Mouse (Mus musculus): ENCODE data around the gene Dab1. TPM values are rescaled to one million over a fixed set of nuclear protein-coding genes. Genes with fewer than 3 reads are reported as not detected.

Dab1 gene
- polyA plus RNA-seq, 1 experiment from 2014 or later = 1.2 TPM

GRCm38 (mm10) chr4:104211531-104212455 lies 592.6 kb downstream of the Dab1 start:
- peak; percentile 53 for ATAC-seq (replicated peaks; ENCODE audit: insufficient number of reproducible peaks, insufficient read depth, low FRiP score, low read depth)
- Histone ChIP-seq H3K27ac (0 out of 2 replicates have a peak overlapping the region, but pooled peaks have one; percentile 8), H3K9me3 (replicated peaks) (no peaks in the 10 kb centered on the region), H3K4me3 (no peak overlapping the region), H3K4me1 (replicated peaks) (0 out of 2 replicates have a peak, but pooled peaks cover 5% of the 10 kb centered on the region), H3K36me3 (no peaks in the 10 kb centered on the region), H3K27me3 (no peaks in the 10 kb centered on the region), H3K9ac (no peak overlapping the region), H3K4me2 (no peak overlapping the region)
- WGBS = 53% methylated on average over 9 of the region's 9 CpGs

- no peak for ATAC-seq (replicated peaks; ENCODE audit: insufficient number of reproducible peaks, insufficient read depth, low FRiP score, low read depth)
- no peaks in the 10 kb centered on the region for H3K36me3 ChIP-seq
- WGBS = 60% methylated on average over 7 of the region's 7 CpGs
Measured at GRCm38 (mm10) chr4:104214724-104215123, 595.6 kb downstream of the Dab1 start.

GRCm38 (mm10) chr4:104217336-104217735 lies 598.2 kb downstream of the Dab1 start:
- 45% methylated on average over 4 of the region's 4 CpGs for WGBS
- no peak for ATAC-seq (replicated peaks; ENCODE audit: insufficient number of reproducible peaks, insufficient read depth, low FRiP score, low read depth)
- Histone ChIP-seq H3K4me3 (no peak overlapping the region), H3K36me3 (no peaks in the 10 kb centered on the region), H3K9me3 (replicated peaks) (no peaks in the 10 kb centered on the region), H3K4me1 (replicated peaks) (peaks cover 19% of the 10 kb centered on the region), H3K9ac (no peak overlapping the region), H3K27ac (no peak overlapping the region), H3K4me2 (no peak overlapping the region), H3K27me3 (peaks cover 12% of the 10 kb centered on the region; the same call in 1 of the 2 replicates)

More at GRCm38 (mm10) chr4:104214724-104215123, 595.6 kb downstream of the Dab1 start:
- Histone ChIP-seq H3K9me3 (replicated peaks) (no peaks in the 10 kb centered on the region), H3K4me1 (replicated peaks) (peaks cover 16% of the 10 kb centered on the region), H3K4me3 (no peak overlapping the region), H3K27ac (no peak overlapping the region), H3K9ac (no peak overlapping the region), H3K27me3 (peaks cover 12% of the 10 kb centered on the region; the same call in 1 of the 2 replicates), H3K4me2 (no peak overlapping the region)

GRCm38 (mm10) chr4:104218765-104219164 lies 599.6 kb downstream of the Dab1 start:
- ATAC-seq (replicated peaks; ENCODE audit: insufficient number of reproducible peaks, insufficient read depth, low FRiP score, low read depth) = no peak
- no peaks in the 10 kb centered on the region for H3K9me3 ChIP-seq (replicated peaks)
- 34% methylated on average over 6 of the region's 6 CpGs for WGBS
- no peak overlapping the region for H3K27ac ChIP-seq
- no peak overlapping the region for H3K9ac ChIP-seq
- H3K4me1 ChIP-seq (replicated peaks) = peaks cover 19% of the 10 kb centered on the region
- H3K4me2 ChIP-seq = no peak overlapping the region
- no peaks in the 10 kb centered on the region for H3K36me3 ChIP-seq
- no peak overlapping the region for H3K4me3 ChIP-seq
- peaks cover 12% of the 10 kb centered on the region; the same call in 1 of the 2 replicates for H3K27me3 ChIP-seq

GRCm38 (mm10) chr4:104220099-104220498 lies 600.9 kb downstream of the Dab1 start:
- ATAC-seq (replicated peaks; ENCODE audit: insufficient number of reproducible peaks, insufficient read depth, low FRiP score, low read depth) = peak; percentile 47; the same call in 1 of the 2 replicates
- H3K4me2 ChIP-seq = no peak overlapping the region
- no peaks in the 10 kb centered on the region for H3K36me3 ChIP-seq
- no peak overlapping the region for H3K9ac ChIP-seq
- H3K27ac ChIP-seq = no peak overlapping the region
- H3K4me1 ChIP-seq (replicated peaks) = peaks cover 19% of the 10 kb centered on the region
- H3K27me3 ChIP-seq = peaks cover 15% of the 10 kb centered on the region; the same call in 1 of the 2 replicates
- WGBS = 11% methylated on average over 3 of the region's 3 CpGs
- no peak overlapping the region for H3K4me3 ChIP-seq
- H3K9me3 ChIP-seq (replicated peaks) = no peaks in the 10 kb centered on the region

- Histone ChIP-seq H3K4me1 (replicated peaks) (no peaks in the 10 kb centered on the region), H3K36me3 (no peaks in the 10 kb centered on the region), H3K9me3 (replicated peaks) (no peaks in the 10 kb centered on the region), H3K9ac (no peak overlapping the region), H3K27me3 (0 out of 2 replicates have a peak, but pooled peaks cover 3% of the 10 kb centered on the region), H3K27ac (no peak overlapping the region), H3K4me3 (no peak overlapping the region), H3K4me2 (no peak overlapping the region)
- ATAC-seq (replicated peaks; ENCODE audit: insufficient number of reproducible peaks, insufficient read depth, low FRiP score, low read depth) = no peak
- WGBS = 51% methylated on average over 3 of the region's 3 CpGs
Measured at GRCm38 (mm10) chr4:104229296-104229695, 610.1 kb downstream of the Dab1 start.

GRCm38 (mm10) chr4:104246506-104246905 lies 627.3 kb downstream of the Dab1 start:
- Histone ChIP-seq H3K4me1 (replicated peaks) (no peaks in the 10 kb centered on the region; the same call in 1 of the 2 replicates), H3K27ac (no peak overlapping the region), H3K9ac (no peak overlapping the region)

GRCm38 (mm10) chr4:104249462-104249861 lies 630.3 kb downstream of the Dab1 start:
- H3K27me3 ChIP-seq = no peaks in the 10 kb centered on the region
- H3K9me3 ChIP-seq (replicated peaks) = no peaks in the 10 kb centered on the region
- H3K4me3 ChIP-seq = no peak overlapping the region
- no peak overlapping the region for H3K9ac ChIP-seq
- WGBS = 72% methylated on average over 6 of the region's 6 CpGs
- no peak overlapping the region for H3K4me2 ChIP-seq
- no peaks in the 10 kb centered on the region for H3K36me3 ChIP-seq
- no peaks in the 10 kb centered on the region; the same call in 1 of the 2 replicates for H3K4me1 ChIP-seq (replicated peaks)
- no peak for ATAC-seq (replicated peaks; ENCODE audit: insufficient number of reproducible peaks, insufficient read depth, low FRiP score, low read depth)
- H3K27ac ChIP-seq = no peak overlapping the region

More at GRCm38 (mm10) chr4:104246506-104246905, 627.3 kb downstream of the Dab1 start:
- H3K27me3 ChIP-seq = no peaks in the 10 kb centered on the region
- no peaks in the 10 kb centered on the region for H3K36me3 ChIP-seq
- no peaks in the 10 kb centered on the region for H3K9me3 ChIP-seq (replicated peaks)
- H3K4me2 ChIP-seq = no peak overlapping the region
- H3K4me3 ChIP-seq = no peak overlapping the region
- WGBS = 15% methylated on average over 1 of the region's 1 CpGs
- ATAC-seq (replicated peaks; ENCODE audit: insufficient number of reproducible peaks, insufficient read depth, low FRiP score, low read depth) = no peak

GRCm38 (mm10) chr4:104257776-104258175 lies 638.6 kb downstream of the Dab1 start:
- H3K9me3 ChIP-seq (replicated peaks) = no peaks in the 10 kb centered on the region
- no peak overlapping the region for H3K27ac ChIP-seq
- whole genome bisulfite sequencing = 86% methylated on average over 8 of the region's 8 CpGs
- no peaks in the 10 kb centered on the region for H3K36me3 ChIP-seq
- no peak overlapping the region for H3K9ac ChIP-seq
- H3K4me3 ChIP-seq = no peak overlapping the region
- H3K4me1 ChIP-seq (replicated peaks) = no peaks in the 10 kb centered on the region
- no peak overlapping the region for H3K4me2 ChIP-seq
- no peak for ATAC-seq (replicated peaks; ENCODE audit: insufficient number of reproducible peaks, insufficient read depth, low FRiP score, low read depth)
- H3K27me3 ChIP-seq = no peaks in the 10 kb centered on the region

- no peaks in the 10 kb centered on the region for H3K36me3 ChIP-seq
- H3K4me3 ChIP-seq = no peak overlapping the region
- no peaks in the 10 kb centered on the region for H3K9me3 ChIP-seq (replicated peaks)
- H3K4me1 ChIP-seq (replicated peaks) = no peaks in the 10 kb centered on the region
- H3K9ac ChIP-seq = no peak overlapping the region
- WGBS = 83% methylated on average over 6 of the region's 6 CpGs
- H3K27ac ChIP-seq = no peak overlapping the region
- no peaks in the 10 kb centered on the region for H3K27me3 ChIP-seq
- no peak for ATAC-seq (replicated peaks; ENCODE audit: insufficient number of reproducible peaks, insufficient read depth, low FRiP score, low read depth)
- no peak overlapping the region for H3K4me2 ChIP-seq
Measured at GRCm38 (mm10) chr4:104269422-104270172, 650.4 kb downstream of the Dab1 start.

GRCm38 (mm10) chr4:104270173-104270557 lies 651.0 kb downstream of the Dab1 start:
- no peak overlapping the region for H3K9ac ChIP-seq
- H3K4me2 ChIP-seq = no peak overlapping the region
- H3K36me3 ChIP-seq = no peaks in the 10 kb centered on the region
- ATAC-seq (replicated peaks; ENCODE audit: insufficient number of reproducible peaks, insufficient read depth, low FRiP score, low read depth) = no peak
- no peak overlapping the region for H3K27ac ChIP-seq
- no peak overlapping the region for H3K4me3 ChIP-seq
- H3K9me3 ChIP-seq (replicated peaks) = no peaks in the 10 kb centered on the region
- H3K27me3 ChIP-seq = no peaks in the 10 kb centered on the region
- H3K4me1 ChIP-seq (replicated peaks) = no peaks in the 10 kb centered on the region
- WGBS = 77% methylated on average over 5 of the region's 5 CpGs

All from heart, embryonic 15.5 days (tissue).